Mouse (Mus musculus): ENCODE results near the gene Pdss2. TPM values are rescaled to one million over a fixed set of nuclear protein-coding genes. Genes with fewer than 3 reads are reported as not detected.

Pdss2 gene
- total and polyA plus RNA-seq, 2 experiments from 2014 or later: 17.6 TPM

DNA sequence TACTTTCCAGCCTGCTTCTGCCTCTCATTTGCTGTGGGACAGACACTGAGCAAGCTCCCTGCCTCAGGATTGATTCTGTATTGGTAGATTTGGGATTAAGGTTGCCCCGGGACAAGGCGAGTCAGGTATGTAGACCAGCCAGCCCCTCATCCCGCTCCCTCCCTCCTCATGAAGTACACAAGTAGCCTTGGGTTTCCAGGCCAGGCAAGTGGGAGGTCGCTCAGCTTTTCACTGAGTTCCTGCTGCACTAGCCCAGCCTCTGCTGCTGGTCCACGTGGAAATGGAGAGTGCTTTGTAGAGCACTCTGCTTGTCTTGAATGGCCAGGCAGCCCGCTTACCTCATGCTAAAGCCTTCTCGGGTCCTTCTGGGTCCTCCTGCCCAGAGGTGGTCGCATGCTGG is 268.7 kb downstream of the Pdss2 start:
- no peak for TF ChIP-seq CTCF (IDR thresholded peaks at IDR 0.05)
- H3K4me3 ChIP-seq (ENCODE audit: low read depth, low read length): no peak overlapping the region
- H3K27me3 ChIP-seq (ENCODE audit: insufficient read depth, low read length): no peaks in the 10 kb centered on the region
- H3K4me1 ChIP-seq (ENCODE audit: insufficient read depth, low read length): no peaks in the 10 kb centered on the region
- H3K36me3 ChIP-seq (ENCODE audit: insufficient read depth, low read length): no peaks in the 10 kb centered on the region; the same call in 1 of the 2 replicates
- ATAC-seq (ENCODE audit: low FRiP score) (no peak), DNase-seq (ENCODE audit: low spot score) (no peak)
- H3K27ac ChIP-seq (ENCODE audit: low read depth, low read length): no peak overlapping the region
- no peaks in the 10 kb centered on the region for H3K9me3 ChIP-seq (ENCODE audit: low read length)
- H3K4me2 ChIP-seq (ENCODE audit: low read depth, low read length, poor library complexity, severe bottlenecking): no peak overlapping the region
- 76% methylated on average over 8 of the region's 8 CpGs for WGBS
- H3K9ac ChIP-seq (replicated peaks; ENCODE audit: low read length, poor library complexity, severe bottlenecking): no peak overlapping the region

DNA sequence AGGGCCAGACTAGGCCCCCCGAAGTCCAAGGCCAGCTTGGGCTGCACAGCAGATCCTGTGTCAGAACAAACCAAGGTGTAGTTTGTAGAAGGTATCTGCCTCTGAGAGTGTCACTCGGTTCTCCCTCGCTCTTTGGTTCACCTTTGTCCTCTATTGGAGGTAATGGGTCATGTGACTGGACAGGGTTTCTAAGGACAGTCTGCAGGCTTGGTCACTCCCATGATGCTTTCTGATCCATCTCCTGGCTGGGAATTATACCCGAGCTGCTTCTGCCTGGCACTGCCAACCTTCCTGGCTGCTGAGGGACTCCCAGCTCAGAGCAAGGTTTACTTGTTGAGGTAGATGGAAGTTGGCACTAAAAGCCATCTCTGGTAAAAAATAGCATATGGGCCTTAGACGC is 269.6 kb downstream of the Pdss2 start:
- no peak for DNase-seq (ENCODE audit: low spot score)
- Histone ChIP-seq H3K27me3 (ENCODE audit: insufficient read depth, low read length) (no peaks in the 10 kb centered on the region), H3K36me3 (ENCODE audit: insufficient read depth, low read length) (peaks cover 5% of the 10 kb centered on the region), H3K9ac (replicated peaks; ENCODE audit: low read length, poor library complexity, severe bottlenecking) (no peak overlapping the region), H3K9me3 (ENCODE audit: low read length) (no peaks in the 10 kb centered on the region), H3K27ac (ENCODE audit: low read depth, low read length) (no peak overlapping the region), H3K4me3 (ENCODE audit: low read depth, low read length) (no peak overlapping the region), H3K4me2 (ENCODE audit: low read depth, low read length, poor library complexity, severe bottlenecking) (no peak overlapping the region), H3K4me1 (ENCODE audit: insufficient read depth, low read length) (no peaks in the 10 kb centered on the region)
- TF ChIP-seq CTCF (IDR thresholded peaks at IDR 0.05): no peak
- WGBS: 95% methylated on average over 5 of the region's 5 CpGs
- no peak for ATAC-seq (ENCODE audit: low FRiP score)

DNA sequence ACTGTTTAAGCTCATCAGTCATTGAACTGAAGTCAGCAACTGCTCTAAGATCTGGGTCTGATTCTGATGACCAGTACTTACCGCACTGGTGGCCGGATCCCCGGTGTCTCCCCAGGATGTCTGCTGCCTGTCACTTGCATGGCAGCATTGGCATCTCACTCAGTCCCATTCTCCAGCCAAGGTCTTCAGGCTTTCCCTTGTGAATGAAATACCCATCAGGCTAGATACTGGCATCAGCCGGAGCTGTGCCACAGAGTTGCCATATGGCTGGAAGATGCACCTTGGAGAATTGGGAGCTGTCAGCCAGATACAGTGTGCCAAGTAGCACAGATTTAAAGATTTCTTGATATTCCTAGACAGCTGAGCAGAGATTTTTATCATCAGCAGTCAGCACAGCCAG is 281.3 kb downstream of the Pdss2 start:
- Histone ChIP-seq H3K36me3 (ENCODE audit: insufficient read depth, low read length) (peaks cover 5% of the 10 kb centered on the region), H3K27me3 (ENCODE audit: insufficient read depth, low read length) (no peaks in the 10 kb centered on the region), H3K9ac (replicated peaks; ENCODE audit: low read length, poor library complexity, severe bottlenecking) (no peak overlapping the region), H3K4me2 (ENCODE audit: low read depth, low read length, poor library complexity, severe bottlenecking) (no peak overlapping the region), H3K4me3 (ENCODE audit: low read depth, low read length) (no peak overlapping the region), H3K9me3 (ENCODE audit: low read length) (no peaks in the 10 kb centered on the region), H3K27ac (ENCODE audit: low read depth, low read length) (no peak overlapping the region), H3K4me1 (ENCODE audit: insufficient read depth, low read length) (no peaks in the 10 kb centered on the region)
- DNase-seq (ENCODE audit: low spot score) (peak; percentile 64), ATAC-seq (ENCODE audit: low FRiP score) (no peak)
- WGBS: 89% methylated on average over 4 of the region's 4 CpGs
- no peak for TF ChIP-seq CTCF (IDR thresholded peaks at IDR 0.05)

DNA sequence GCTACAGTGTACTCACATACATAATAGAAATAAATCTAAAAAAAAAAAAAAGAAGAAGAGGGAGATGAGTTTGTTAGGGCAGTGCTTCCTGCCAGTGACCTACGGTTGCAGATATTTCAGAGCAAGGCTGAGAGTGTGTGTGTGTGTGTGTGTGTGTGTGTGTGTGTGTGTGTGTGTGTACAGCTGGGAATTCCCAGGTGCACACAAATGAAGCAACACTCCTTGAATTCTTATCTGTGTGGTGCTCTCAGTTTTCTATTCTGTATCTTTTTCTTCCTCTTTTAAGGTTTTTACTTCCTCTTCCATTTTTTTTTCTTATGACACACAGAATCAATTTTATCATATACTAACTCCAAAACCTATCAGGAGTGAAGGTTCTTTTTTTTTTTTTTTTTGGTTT is 283.0 kb downstream of the Pdss2 start:
- ATAC-seq (ENCODE audit: low FRiP score): no peak
- Histone ChIP-seq H3K9ac (replicated peaks; ENCODE audit: low read length, poor library complexity, severe bottlenecking) (no peak overlapping the region), H3K36me3 (ENCODE audit: insufficient read depth, low read length) (peaks cover 2% of the 10 kb centered on the region), H3K4me3 (ENCODE audit: low read depth, low read length) (no peak overlapping the region), H3K27ac (ENCODE audit: low read depth, low read length) (no peak overlapping the region), H3K4me2 (ENCODE audit: low read depth, low read length, poor library complexity, severe bottlenecking) (no peak overlapping the region), H3K4me1 (ENCODE audit: insufficient read depth, low read length) (no peaks in the 10 kb centered on the region), H3K9me3 (ENCODE audit: low read length) (no peaks in the 10 kb centered on the region), H3K27me3 (ENCODE audit: insufficient read depth, low read length) (no peaks in the 10 kb centered on the region)
- no peak for DNase-seq (ENCODE audit: low spot score)
- WGBS: 77% methylated on average over 1 of the region's 1 CpGs
- no peak for TF ChIP-seq CTCF (IDR thresholded peaks at IDR 0.05)

DNA sequence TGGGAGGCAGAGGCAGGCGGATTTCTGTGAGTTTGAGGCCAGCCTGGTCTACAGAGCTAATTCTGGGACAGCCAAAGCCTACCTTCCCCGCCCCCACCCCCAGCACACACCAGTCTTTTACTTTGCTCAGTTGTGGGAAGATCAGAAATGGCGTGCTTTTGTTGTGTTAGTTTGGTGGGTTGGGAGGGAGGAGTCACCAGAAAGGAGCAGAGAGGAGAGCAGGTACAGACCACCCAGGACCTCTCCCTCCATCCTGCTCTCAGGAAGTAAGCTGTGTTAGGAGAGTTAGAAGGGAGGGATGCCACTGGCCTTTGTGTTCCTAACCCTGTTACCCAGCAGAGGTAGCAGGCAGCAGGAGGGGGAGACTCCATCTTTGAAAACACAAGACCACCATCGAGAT is 285.8 kb downstream of the Pdss2 start:
- Histone ChIP-seq H3K9ac (replicated peaks; ENCODE audit: low read length, poor library complexity, severe bottlenecking) (no peak overlapping the region), H3K27me3 (ENCODE audit: insufficient read depth, low read length) (no peaks in the 10 kb centered on the region), H3K4me1 (ENCODE audit: insufficient read depth, low read length) (no peaks in the 10 kb centered on the region), H3K27ac (ENCODE audit: low read depth, low read length) (no peak overlapping the region), H3K4me2 (ENCODE audit: low read depth, low read length, poor library complexity, severe bottlenecking) (no peak overlapping the region), H3K36me3 (ENCODE audit: insufficient read depth, low read length) (peaks cover 27% of the 10 kb centered on the region), H3K4me3 (ENCODE audit: low read depth, low read length) (no peak overlapping the region), H3K9me3 (ENCODE audit: low read length) (no peaks in the 10 kb centered on the region)
- TF ChIP-seq CTCF (IDR thresholded peaks at IDR 0.05): no peak
- 76% methylated on average over 4 of the region's 4 CpGs for WGBS
- ATAC-seq (ENCODE audit: low FRiP score) (no peak), DNase-seq (ENCODE audit: low spot score) (no peak)

DNA sequence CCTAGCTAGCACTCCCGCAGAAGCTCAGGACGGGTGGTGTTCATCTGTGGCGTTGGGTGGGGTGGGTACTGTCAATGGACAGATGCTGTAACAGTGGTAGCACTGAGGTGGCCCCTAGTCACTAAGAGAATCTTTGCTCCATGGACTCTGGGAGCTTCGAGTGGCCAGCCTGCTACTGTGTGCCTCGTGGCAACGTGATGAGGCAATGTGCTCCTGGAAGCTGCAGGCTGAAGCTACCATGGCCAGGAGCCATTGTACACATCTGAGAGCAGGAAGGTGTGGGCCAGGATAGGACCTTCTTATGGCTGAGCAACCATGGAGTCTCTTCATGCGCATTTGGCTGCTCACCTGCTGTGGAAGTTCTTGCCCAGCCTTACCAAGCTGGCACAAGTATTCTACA is 287.9 kb downstream of the Pdss2 start:
- WGBS: 96% methylated on average over 7 of the region's 7 CpGs
- H3K27ac ChIP-seq (ENCODE audit: low read depth, low read length): no peak overlapping the region
- no peak for TF ChIP-seq CTCF (IDR thresholded peaks at IDR 0.05)
- H3K9ac ChIP-seq (replicated peaks; ENCODE audit: low read length, poor library complexity, severe bottlenecking): no peak overlapping the region
- H3K4me1 ChIP-seq (ENCODE audit: insufficient read depth, low read length): no peaks in the 10 kb centered on the region
- DNase-seq (ENCODE audit: low spot score) (no peak), ATAC-seq (ENCODE audit: low FRiP score) (no peak)
- no peaks in the 10 kb centered on the region for H3K9me3 ChIP-seq (ENCODE audit: low read length)
- no peak overlapping the region for H3K4me3 ChIP-seq (ENCODE audit: low read depth, low read length)
- H3K36me3 ChIP-seq (ENCODE audit: insufficient read depth, low read length): peaks cover 30% of the 10 kb centered on the region
- H3K4me2 ChIP-seq (ENCODE audit: low read depth, low read length, poor library complexity, severe bottlenecking): no peak overlapping the region
- no peaks in the 10 kb centered on the region for H3K27me3 ChIP-seq (ENCODE audit: insufficient read depth, low read length)

All from midbrain, postnatal 0 days (tissue).